Mouse (Mus musculus) cerebellum, adult 11 months (tissue): ENCODE data around the gene Gm45337.
A peak's percentile ranks its signal among the peaks of the same experiment; 100 is the strongest.
"Not testable (repeated sequence)": the region's sequence is repeated elsewhere in the genome, so short reads cannot be mapped to it uniquely, and the experiment has no call there.

ENCODE experiments used
- DNase-seq: peaks from one replicate; pipeline ENCODE4 v3.0.0; 2022

Gene Gm45337

GRCm38 (mm10) chr7:142144507-142144906 lies at the start of gene Gm45337:
Gene Gm45337, minus strand, starts transcription at chr7:142144607.
- no peak for DNase-seq

DNA sequence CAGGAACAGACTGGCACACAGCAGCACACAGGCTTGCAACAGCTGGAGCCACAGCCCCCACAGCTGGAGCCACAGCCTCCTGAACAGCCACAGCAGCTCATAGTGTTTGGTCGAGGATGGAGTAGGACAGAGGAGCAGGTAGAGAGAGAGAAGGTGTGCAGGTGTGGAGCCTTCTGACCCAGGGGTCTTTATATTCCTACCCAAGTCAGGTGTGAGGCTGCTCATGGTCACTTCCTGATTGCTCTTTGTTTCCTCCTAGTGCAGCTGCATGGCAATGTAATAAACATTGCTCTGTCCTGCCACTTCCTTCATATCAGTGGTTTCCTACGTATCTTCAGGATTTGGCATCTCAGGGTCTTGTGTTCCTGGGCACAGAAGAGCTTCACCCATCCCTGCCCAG lies 45.9 kb upstream of the Gm45337 start, which contains the start of gene Gm10153:
Gm10153 (minus strand) TSS at position 101 of the 400 bp plus-strand sequence.
- no peak for DNase-seq

DNA sequence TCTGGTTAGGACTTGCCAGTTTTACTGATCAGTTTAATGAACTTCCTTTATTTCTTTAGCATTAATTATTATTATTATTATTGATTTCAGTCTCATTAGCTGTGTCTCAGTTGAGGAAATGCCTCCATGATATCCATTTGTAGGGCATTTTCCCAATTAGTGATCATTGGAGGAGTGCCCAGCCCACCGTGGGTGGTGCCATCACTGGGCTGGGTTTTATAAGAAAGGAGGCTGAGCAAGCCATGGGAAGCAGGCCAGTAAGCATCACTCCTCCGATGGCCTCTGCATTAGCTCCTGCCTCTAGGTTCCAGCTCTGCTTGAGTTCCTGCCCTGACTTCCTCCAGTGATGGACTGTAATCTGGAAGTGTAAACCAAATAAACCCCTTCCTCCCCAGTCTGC lies 43.7 kb upstream of the Gm45337 start:
- no peak for DNase-seq

DNA sequence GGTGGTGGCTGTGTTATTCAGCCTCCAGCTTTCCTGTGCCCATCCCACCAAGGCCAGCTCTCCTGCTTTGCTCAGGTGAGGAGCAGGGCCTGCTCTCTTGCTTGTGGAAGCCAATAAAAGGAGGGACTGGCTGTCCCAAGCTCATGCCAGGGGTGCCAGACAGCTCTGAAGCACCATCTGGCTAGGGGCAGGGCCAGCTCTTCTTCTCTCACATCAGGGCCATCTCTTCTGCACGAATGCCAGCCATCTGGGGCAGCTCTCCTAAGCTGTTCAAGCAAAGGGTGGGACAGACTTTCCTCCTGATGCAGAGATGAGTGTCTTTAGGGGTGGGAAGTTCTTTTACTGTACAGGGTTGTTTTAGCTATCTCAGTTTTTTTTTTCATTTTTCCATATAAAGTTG lies 36.6 kb upstream of the Gm45337 start:
- DNase-seq, result no peak

DNA sequence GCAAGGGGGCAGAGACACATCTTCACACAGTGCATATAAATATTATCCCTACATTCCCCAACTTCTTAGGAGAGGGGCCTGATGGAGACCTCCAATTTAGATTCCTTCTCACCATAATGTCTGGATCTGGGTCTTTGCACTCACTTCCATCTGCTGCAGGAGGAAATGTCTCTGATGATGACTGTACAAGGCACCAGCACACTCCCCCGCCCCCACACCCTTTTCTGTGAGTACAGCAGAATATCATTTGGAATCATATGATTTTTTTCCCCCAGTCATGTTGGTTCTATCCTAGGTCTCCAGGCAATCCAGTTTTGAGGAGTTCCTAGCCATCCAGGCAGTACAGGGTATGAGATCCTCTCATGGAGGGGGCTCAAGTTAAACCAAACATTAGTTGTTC lies 34.3 kb upstream of the Gm45337 start:
- DNase-seq, result no peak

DNA sequence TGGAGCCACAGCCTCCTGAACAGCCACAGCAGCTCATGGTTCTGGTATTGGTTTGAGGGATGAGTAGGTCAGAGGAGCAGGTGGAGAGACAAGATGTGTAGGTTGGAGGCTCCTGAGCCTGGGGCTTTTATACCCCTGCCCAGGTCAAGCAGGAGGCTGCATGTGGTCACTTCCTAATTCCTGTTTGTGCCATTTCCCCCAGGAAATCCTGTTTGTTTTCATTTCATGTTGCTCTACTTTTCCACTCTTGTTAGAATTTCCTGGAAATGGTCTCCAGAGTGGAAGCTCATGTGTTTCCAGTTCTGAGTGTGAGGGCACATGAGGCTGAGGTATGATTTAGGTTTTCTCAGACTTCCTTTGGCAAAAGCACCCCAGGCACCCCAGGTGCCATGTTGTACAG lies 31.5 kb upstream of the Gm45337 start, which contains the start of gene Krtap5-2:
Krtap5-2 (minus strand) TSS at position 101 of the 400 bp plus-strand sequence.
- not testable (repeated sequence) for DNase-seq

- no peak for DNase-seq
Measured at GRCm38 (mm10) chr7:142169836-142170235, 25.4 kb upstream of the Gm45337 start.

DNA sequence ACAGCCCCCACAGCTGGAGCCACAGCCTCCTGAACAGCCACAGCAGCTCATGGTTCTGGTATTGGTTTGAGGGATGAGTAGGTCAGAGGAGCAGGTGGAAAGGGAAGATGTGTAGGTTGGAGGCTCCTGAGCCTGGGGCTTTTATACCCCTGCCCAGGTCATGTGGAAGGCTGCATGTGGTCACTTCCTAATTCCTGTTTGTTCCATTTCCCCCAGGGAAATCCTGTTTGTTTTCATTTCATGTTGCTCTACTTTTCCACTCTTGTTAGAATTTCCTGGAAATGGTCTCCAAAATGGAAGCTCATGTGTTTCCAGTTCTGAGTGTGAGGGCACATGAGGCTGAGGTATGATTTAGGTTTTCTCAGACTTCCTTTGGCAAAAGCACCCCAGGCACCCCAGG lies 21.2 kb upstream of the Gm45337 start, which contains the start of gene Gm4553:
Gm4553 (minus strand) TSS at position 101 of the 400 bp plus-strand sequence.
- DNase-seq, result not testable (repeated sequence)

DNA sequence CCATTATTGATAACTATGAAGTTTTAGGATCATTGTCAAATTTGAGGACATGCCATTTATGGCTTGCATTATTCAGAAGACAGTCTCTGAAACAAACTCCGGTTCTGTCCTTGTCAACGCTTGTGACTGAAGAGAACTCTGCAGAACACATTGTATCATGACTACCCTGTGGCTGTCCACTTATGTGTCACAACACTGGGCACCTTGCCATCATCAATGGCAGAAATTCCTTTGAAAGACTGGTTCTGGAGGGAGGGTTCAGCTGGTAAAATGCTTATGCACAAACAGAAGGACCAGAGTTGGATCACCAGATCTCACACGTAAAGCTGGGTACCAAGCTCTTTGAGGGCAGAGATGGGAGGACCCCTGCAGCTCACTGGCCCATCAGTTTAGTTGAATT lies 15.0 kb upstream of the Gm45337 start:
- no peak for DNase-seq

GRCm38 (mm10) chr7:142157013-142157412 lies 12.6 kb upstream of the Gm45337 start, which contains the start of gene Gm29735:
Gene Gm29735, minus strand, starts transcription at chr7:142157113.
- DNase-seq, result not testable (repeated sequence)

DNA sequence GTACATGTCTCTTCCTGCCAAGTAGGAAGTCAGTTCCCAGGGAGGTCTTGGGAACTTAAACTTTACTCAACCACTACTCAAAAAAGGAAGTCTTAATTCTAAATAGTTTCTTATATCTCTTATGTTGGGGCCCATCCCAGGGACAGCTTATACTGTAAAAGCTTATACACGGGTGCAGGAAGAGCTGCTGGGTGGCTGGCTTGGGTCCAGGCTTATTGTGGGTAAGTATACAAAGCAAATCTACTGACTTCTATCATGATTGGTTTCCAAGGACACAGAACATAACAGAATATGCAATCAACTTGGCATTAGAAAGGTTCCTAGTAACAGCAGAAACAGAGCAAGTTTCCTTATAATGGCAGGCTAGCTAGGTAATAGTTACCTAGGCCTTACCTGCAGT lies 10.9 kb upstream of the Gm45337 start:
- DNase-seq, result no peak

GRCm38 (mm10) chr7:142152191-142152590 lies 7.8 kb upstream of the Gm45337 start:
- no peak for DNase-seq

GRCm38 (mm10) chr7:142148633-142149032 lies 4.2 kb upstream of the Gm45337 start:
- DNase-seq, result no peak

DNA sequence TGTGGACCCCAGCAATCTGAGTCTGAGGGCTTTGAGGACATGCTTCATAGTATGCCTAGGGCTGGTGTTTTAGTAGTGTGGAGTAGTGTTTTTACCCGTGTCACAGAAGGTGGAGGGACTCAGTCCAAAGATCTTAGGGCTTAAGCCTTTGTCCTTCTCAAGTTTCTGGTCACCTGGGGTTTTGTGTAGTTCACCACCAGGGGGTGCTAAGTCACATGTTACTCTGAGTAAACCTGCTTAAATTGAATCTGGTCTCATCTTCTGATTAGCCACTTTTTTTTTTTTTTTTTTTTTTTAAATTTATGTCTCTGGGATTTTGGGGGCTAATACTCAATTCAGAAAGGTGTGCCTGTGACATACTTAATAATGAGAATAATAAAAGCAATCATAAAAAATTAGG lies 1.6 kb upstream of the Gm45337 start:
- peak; percentile 10 for DNase-seq

- no peak for DNase-seq
Measured at GRCm38 (mm10) chr7:142145413-142145940, 1.1 kb upstream of the Gm45337 start.

- DNase-seq, result not testable (repeated sequence)
Measured at GRCm38 (mm10) chr7:142143506-142144010, 849 bp downstream of the Gm45337 start.

- DNase-seq, result no peak
Measured at GRCm38 (mm10) chr7:142140696-142141095, 3.7 kb downstream of the Gm45337 start.

DNA sequence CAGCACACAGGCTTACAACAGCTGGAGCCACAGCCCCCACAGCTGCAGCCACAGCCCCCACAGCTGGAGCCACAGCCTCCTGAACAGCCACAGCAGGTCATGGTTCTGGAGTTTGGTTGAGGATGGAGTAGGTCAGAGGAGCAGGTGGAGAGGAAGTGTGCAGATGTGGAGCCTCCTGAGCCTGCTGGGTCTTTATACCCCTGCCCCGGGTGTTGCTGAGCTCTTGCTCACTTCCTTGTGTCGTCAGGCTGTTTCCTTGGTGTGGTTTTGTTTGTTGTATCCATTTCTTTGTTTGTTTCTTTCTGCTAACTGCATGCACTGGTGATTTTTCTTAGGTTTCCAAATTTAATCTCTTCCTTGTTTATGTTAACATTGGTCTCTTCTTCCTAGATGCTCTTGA lies 8.5 kb downstream of the Gm45337 start, which contains the start of gene Gm39115:
Gm39115 (minus strand) TSS at position 101 of the 400 bp plus-strand sequence.
- not testable (repeated sequence) for DNase-seq

- no peak for DNase-seq
Measured at GRCm38 (mm10) chr7:142134206-142134995, 10.0 kb downstream of the Gm45337 start.

DNA sequence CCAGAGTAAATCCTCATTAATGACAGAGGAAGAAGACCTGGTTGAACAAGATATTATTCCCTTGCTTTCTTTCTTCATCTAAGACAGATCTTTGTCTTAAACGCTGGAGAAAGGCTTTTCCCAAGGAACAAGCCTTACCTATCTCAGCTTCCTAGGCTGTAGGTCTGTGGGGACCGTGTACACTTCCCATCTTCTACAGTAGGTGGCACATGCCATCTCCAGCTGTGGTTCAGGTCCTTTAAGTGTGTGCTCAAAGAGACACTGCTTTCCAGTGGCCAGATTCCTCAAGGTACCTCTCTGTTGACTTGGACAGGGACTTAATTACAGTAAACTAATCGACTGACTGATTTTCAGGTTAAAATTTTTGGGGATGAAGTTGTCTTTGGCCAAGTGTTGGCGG lies 15.6 kb downstream of the Gm45337 start:
- no peak for DNase-seq

GRCm38 (mm10) chr7:142120629-142121028 lies 23.8 kb downstream of the Gm45337 start, which contains the start of gene Gm45618:
Gene Gm45618, minus strand, starts transcription at chr7:142120729.
- DNase-seq, result not testable (repeated sequence)

DNA sequence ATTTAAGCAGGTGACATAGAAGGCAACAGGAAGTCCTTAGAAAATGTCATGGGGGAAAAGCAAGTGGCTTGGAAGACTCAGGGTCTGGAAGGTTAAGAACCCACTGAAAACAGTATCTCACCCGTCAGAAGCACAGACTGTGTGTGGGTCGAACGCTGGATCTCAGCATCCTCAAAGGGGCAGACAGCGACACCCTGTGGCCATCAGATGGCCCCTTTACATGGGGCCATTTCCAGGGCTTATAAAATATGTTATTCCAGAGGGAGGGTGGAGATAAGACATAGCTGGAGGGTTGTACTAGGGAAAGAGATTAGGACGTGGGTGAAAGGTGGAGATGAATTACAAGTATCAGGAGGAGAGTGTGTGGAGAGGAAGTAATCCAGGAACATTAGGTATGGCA lies 24.8 kb downstream of the Gm45337 start:
- no peak for DNase-seq

- no peak for DNase-seq
Measured at GRCm38 (mm10) chr7:142104747-142105146, 39.7 kb downstream of the Gm45337 start.

- peak; percentile 85 for DNase-seq
Measured at GRCm38 (mm10) chr7:142097776-142098175, 46.6 kb downstream of the Gm45337 start.
